Mouse (Mus musculus): ENCODE measurements around the gene Col4a2.

The Col4a2 gene

GRCm38 (mm10) chr8:11327298-11327697 lies 14.7 kb downstream of the Col4a2 start:
- peak; percentile 38 for DNase-seq

- DNase-seq, result no peak
Measured at GRCm38 (mm10) chr8:11327722-11328417, 15.3 kb downstream of the Col4a2 start.

DNA sequence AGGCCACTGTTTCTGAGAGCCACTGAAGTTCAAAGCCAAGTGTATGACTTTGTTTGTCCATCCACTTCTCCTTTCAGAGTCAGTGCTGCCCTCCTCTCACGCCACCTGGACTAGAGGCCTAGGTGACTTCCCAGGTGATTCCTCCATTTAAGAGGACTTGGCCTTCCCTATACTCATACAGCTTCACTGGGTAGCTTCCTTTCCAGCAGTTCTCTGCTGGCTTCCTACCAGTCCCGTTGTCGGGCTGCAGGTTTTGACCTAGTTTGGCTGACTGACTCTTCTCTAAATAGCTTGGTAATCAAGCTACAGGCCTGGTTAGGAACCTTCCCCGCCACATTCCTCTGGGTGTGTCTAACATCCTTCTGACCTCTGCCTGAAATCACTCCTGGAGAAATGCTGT lies 19.0 kb downstream of the Col4a2 start:
- no peak for DNase-seq

DNA sequence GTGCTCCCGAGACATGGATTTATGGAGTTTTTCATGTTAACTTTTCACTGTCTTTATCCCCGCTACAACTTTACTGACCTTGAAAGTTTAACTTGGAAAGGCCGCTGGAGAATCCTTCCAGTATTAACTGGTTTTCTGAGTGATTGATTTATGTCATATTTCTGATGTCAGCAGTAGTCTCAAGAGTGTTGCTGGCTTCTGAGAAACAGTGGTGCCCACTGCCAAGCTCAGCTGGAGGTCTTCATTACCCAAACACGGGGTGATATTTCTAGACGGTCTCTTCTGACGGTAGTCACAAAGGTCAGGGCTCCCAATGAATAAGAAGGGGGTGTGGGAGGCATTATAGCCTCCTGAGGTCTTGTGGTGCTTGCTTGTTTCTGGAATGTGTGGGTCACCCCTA lies 21.1 kb downstream of the Col4a2 start:
- DNase-seq, result no peak

- DNase-seq, result no peak
Measured at GRCm38 (mm10) chr8:11334493-11334892, 21.9 kb downstream of the Col4a2 start.

GRCm38 (mm10) chr8:11335238-11335637 lies 22.6 kb downstream of the Col4a2 start:
- no peak for DNase-seq

GRCm38 (mm10) chr8:11336346-11336745 lies 23.7 kb downstream of the Col4a2 start:
- DNase-seq, result no peak

DNA sequence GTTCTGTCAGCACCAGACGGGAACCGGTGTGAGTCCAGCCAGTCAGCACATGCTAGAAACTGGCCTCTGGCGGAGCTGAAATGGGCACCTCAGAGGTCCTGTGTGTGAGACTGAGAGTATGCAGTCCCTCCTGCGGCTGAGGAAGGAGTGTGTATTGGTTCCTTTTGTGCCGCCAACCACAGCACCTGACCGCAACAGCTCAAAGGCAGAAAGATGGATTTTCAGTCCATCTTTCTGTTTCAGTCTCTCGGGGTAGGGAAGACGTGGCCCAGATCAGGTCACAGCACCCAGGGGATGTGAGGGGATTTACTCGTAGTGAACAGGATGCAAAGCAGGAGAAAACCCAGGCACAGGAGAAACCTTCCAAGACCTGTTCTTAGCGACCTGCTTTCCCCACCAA lies 25.0 kb downstream of the Col4a2 start:
- DNase-seq, result no peak

- no peak for DNase-seq
Measured at GRCm38 (mm10) chr8:11338507-11338906, 25.9 kb downstream of the Col4a2 start.

GRCm38 (mm10) chr8:11340310-11341110 lies 27.9 kb downstream of the Col4a2 start:
- DNase-seq, result peak; percentile 19

- no peak for DNase-seq
Measured at GRCm38 (mm10) chr8:11341111-11341566, 28.5 kb downstream of the Col4a2 start.

DNA sequence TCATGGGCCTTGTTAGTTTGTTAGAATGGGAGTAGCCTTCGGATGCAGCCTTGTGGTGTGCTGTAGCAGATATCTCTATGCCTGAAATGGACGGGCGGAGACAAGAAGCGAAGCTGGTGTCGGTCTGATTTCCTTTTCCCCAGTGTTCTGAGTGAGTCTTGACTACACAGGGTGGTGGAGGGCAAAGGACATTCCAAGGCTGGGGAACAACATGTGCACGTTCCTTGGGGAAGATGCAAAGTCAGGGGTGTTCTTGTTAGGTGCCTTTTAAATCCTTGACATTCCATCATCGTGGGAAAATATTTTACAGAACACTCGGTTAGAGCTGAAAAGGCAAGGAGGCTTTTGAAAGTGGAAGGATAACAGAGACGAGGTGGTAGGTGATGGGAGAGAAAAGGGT lies 31.9 kb downstream of the Col4a2 start:
- DNase-seq, result no peak

DNA sequence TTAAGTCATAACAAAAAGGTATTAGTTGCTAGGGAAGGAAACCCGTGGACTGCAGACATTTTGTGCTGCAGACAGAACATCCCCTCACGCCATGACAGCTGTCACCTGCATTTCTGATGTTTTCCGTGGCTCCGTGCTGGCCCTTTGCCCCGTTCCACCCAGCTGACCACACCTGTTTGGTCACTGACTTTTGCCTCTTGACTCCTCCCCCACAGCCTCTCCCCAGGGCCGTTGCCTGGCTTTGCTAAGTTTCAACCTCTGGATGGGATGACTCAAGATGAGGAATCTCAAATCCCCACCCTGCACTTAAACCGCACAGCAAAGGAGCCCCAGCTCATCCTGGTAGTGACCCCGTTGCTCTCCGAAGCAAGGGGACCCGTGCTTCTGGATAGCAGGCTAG lies 33.6 kb downstream of the Col4a2 start:
- DNase-seq, result no peak

GRCm38 (mm10) chr8:11347699-11348098 lies 35.1 kb downstream of the Col4a2 start:
- DNase-seq, result no peak

GRCm38 (mm10) chr8:11348622-11349021 lies 36.0 kb downstream of the Col4a2 start:
- no peak for DNase-seq

GRCm38 (mm10) chr8:11351355-11351754 lies 38.8 kb downstream of the Col4a2 start:
- no peak for DNase-seq

- DNase-seq, result peak; percentile 23
Measured at GRCm38 (mm10) chr8:11352514-11352913, 39.9 kb downstream of the Col4a2 start.

DNA sequence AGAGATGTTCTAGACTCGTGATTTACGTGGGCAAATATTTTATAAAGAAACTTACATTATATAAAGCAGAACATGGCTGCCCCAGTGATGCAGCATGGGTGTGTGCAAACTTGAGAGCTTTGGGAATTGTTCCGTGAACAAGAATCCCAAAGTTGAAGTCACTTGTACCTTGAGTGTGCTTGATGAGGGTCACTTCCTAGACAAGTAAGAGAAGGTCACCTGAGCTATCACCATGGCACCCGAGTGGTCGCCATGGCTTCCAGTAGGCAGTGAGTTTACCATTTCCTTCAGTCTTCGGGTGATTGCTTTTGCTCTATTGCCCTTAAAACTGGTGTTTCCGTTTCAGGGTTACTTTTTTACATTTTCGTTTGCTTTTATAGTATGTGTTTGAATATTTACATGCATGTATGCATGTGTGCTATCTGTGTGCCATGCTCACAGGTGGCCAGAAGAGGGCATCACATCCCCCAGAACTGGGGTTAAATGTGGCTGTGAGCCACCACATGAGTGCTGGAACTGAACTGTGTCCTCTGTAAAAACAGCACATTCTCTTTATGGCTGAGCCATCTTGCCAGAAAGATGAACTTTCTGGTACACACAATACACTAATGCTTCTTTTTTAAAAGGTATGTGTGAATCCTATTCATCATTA lies 42.3 kb downstream of the Col4a2 start:
- no peak for DNase-seq

DNA sequence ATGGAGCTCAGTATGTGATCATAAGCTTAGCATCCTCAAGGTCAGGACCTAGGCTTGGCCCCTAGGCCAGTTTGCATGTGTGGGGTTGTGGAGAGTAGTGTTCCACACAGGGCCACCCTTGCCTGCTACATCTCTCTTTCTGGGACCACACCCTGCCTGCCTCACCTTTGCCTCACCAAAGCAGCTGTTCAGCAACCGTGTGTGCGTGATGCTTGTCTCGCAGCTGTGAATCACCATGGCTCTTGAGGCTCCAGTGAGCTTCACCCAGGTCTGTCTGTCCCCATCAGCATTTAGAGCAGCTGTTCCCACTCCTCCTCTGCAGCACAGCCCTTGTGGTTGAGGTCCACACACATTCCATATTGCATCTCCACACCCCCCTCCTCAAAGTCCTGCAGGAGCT lies 43.3 kb downstream of the Col4a2 start:
- no peak for DNase-seq

DNA sequence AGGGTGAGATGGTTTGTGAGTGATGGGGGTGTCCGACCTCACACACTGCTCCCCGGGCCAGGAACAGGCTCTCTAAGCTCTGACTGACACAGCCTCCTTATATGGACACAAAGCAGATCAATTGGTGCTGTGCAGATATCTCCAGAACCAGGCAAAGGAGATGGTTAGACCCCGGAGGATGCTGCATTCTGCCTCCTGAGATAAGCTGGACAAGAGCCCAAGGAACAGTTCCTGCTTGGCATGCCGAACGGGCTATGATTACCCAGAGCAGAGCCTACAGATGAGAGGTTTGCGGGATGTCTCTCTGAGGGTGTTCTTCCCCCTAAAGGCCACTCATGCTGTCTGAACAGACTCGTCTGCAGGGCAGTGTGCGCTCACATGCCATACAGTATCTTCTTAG lies 44.2 kb downstream of the Col4a2 start:
- DNase-seq, result no peak

GRCm38 (mm10) chr8:11357921-11358436 lies 45.4 kb downstream of the Col4a2 start:
- DNase-seq, result peak; percentile 31

DNA sequence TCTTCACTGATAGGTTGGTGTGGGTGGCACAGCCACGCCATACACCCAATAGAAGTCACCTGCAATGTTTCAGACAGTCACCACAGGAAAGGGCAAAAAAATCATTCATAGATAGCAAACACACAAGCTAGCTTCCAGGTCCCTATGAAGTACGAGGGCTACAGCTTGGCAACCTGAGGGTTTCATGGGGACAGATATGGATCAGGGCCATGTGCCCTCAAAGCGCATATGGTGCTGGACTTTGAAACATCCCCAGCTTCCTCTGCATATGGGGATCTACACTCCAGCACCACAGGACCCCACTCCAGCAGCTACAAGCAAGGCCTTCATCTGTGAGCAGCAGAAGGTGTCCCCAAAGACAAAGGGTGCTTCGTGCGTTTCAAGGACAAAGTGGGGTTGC lies 47.2 kb downstream of the Col4a2 start:
- DNase-seq, result no peak

GRCm38 (mm10) chr8:11361546-11362277 lies 49.1 kb downstream of the Col4a2 start:
- DNase-seq, result no peak

Data from embryo, embryonic 11 days (tissue).